Mouse (Mus musculus) layer of hippocampus, adult 11-12 months (tissue): Measurements from ENCODE around the gene Unc5b.
"Not testable (repeated sequence)": the region's sequence is repeated elsewhere in the genome, so short reads cannot be mapped to it uniquely, and the experiment has no call there.

Source experiments
- DNase-seq: peaks from one replicate; pipeline ENCODE4 v3.0.0; 2022; ENCODE audit warnings: low spot score

Unc5b gene

DNA sequence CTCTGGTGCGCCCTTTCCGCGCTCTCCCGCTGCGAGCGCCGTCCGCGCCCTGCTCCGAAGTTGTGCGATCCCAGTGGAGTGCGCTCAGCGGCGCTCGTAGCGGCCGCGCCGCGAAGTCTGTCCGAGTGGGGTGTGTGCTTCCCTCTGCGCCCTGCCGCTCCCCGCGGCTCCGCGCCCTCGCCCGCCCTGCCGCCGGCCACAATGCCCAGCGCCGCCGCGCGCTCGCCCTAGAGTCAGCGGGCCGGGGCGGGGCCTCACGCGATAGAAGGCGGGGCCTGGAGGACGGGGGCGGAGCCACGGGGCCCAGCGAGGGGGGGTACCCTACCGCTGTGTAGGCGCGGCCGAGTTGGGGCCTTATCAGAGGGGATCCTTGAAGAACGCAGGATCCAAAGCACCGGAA lies at the start of gene Unc5b:
Gene Unc5b, minus strand, starts transcription at position 203 of the 400 bp plus-strand sequence.
- peak; percentile 90 for DNase-seq

DNA sequence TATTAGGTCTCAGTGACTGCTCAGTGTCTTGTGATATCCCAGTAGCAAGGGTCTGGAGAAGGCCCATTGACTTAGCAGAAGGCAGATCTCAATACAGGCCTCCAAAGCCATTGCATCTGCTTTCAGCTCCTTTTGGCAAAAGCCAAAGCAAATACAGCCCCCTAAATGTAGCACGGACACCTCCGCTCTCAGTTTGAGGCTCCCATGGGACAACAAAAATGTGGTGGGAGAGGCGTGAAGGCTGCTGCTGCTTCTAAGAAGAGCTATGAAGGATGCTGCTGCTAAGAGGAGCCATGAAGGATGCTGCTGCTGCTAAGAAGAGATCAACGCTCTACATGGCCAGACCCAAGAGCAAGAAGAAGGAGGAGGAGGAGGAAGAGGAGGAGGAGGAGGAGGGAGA lies 48.4 kb upstream of the Unc5b start:
- DNase-seq: no peak

DNA sequence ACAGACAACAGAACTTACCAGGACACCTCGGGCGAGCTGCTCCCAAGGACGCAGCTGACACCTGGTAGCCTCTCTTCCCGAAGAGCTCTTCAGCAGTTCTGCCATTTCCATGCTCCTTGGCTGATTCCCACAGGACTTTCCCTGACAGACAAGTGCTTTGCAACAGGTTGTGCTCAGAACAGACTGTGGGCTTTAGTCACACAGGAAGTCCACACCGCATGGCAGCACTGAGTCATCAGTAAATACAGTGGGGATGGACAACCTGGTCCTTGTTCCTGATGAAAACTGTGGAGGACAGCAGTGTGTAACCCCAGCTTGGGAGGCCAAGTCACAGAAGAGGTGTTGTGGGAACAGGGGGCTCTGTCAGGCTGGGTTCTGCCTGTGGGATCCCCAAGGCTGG lies 45.7 kb upstream of the Unc5b start:
- no peak for DNase-seq

DNA sequence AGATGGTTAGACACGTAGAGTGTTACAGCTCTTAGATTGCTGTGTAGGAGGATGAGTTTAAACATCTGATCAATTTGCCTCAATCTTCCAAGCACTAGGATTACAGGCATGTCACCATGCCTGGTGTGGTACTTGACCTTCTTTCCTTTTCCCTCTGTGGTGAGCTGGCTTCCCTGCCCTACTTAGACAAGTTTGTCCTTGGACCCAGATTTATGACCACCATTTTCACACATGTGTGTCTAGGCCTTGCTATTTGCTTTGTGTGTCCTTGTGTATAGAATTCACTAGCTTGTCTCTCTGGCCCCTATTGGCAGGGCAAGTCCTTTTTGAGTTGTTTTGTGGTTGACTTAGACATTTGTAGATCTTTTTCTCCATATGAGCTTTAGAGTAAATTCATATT lies 43.6 kb upstream of the Unc5b start:
- DNase-seq: no peak

DNA sequence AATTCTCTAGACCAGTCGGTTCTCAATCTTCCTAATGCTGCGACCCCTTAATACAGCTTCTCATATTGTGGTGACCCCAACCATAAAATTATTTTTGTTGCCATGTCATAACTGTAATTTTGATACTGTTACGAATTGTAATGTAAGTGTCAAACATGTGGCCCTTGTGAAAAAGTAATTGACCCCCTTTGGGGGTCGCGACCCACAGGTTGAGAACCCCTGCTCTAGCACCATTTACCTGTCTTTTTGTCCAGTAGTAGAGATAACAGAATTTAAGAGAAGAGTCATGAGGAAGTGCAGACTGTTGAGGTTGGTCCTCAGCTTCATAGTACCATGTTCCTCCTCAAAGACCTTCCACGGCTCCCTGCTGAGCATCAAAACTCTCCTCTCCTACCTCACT lies 31.9 kb upstream of the Unc5b start:
- DNase-seq: no peak

DNA sequence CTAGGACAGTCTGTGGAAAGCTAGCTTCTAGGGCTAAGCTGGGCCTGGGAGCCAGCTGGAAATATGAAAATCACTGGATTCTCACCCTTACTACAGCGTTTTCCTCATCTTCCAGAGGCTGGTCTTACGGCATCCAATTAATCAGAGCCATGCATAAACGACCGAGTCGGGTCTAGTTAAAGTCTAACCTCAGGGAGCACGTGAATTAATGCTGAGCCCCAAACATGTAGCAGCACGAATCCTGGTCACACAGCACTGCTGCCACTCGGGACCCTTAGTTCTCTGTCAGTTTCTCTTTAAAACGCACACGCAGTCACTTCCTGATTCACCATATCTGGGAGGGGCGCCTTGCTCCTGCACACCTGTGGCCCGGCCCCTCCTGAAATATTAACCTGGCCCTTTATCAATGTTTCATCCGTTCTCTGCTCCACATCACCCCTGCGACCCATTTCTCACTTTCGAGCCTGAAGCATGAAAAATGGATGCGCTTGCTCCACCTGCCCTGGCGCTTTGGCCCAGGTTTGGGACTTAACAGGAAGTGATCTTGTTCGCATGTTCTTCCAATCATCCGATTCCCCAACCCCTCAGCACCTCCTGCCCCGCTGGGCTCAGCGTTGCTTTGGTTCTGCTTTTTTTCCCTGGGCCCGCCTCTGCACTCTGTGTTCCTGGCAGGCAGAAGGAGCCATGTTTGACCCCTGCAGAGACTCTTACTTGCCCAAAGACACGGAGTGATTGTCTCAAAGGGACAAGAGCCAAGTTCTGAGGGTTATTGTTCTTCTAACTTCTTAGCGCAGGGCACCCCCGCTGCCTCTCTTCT lies 31.3 kb upstream of the Unc5b start:
- DNase-seq: no peak

DNA sequence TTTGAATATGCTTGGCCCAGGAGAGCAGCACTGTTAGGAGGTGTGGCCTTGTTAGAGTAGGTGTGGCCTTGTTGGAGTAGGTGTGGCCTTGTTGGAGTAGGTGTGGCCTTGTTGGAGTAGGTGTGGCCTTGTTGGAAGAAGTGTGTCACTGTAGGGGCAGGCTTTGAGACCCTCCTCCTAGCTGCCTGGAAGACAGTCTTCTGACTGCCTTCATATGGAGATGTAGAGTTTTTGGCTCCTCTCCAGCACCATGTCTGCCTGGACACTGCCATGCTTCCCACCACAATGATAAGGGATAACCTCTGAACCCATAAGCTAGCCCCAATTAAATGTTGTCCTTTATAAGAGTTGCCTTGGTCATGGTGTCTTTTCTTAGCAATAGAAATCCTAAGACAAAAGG lies 13.9 kb upstream of the Unc5b start:
- DNase-seq: not testable (repeated sequence)

DNA sequence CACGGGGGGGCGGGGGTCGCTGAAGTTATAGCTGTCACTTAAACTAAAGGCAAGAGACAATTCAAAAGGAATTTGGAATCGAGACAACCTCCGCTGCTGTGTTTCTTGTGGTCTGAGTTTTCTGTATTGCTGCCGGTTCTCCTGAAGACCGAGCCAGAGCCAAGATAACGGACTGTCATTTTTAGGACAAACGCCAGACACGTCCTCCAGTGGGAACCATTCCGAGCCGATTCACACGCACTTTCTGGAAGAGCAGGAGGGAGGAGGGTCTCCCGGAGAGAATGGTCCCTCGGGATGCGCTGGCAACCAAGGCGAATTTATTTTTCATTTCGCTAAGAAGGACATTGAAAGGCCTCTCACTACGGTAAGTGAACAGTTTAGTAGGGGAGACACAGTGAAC lies 7.4 kb upstream of the Unc5b start:
- DNase-seq: no peak

DNA sequence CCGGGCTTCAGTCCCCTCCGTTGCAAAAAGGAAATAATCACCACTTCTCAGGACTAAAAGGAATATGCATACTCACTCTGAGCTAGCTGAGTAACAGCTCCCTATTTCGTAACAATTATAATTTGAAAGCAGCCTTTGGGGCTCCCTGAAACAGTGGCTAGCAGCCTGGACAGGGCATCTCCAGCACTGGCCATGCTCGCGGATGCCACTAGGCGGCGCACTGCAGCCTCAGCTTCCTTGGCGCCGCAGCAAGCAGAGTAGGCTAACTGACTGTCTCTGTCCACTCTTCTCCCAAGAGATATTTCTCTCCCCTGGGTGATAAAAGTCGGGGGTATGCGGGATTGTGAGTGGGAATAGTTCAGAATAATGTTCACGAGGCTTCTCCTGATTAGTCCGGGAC lies 3.6 kb upstream of the Unc5b start:
- peak; percentile 80 for DNase-seq

DNA sequence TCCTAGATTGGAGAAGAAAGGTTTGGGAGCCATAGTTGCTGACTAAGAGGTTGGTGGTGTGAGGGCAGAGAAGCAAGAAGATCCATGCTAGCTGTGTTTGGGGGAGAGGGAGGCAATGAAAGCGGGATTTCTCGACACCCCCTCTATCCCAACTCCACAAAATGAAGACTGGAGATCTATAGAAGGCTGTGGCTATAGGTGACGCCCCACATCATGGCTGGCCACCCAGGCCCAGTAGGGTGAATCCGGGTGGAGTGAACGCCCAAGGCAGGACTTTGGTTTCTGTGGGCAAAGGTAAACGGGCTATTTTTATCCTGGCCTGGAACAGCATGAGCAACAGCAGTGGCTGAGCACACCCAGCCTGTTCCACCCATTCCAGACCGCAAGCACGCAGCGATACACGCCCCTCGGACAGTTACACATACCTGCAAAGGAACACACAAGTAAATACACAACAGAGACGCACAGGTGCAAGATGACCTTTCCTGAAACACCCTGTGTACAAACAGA lies 1.3 kb upstream of the Unc5b start:
- no peak for DNase-seq

DNA sequence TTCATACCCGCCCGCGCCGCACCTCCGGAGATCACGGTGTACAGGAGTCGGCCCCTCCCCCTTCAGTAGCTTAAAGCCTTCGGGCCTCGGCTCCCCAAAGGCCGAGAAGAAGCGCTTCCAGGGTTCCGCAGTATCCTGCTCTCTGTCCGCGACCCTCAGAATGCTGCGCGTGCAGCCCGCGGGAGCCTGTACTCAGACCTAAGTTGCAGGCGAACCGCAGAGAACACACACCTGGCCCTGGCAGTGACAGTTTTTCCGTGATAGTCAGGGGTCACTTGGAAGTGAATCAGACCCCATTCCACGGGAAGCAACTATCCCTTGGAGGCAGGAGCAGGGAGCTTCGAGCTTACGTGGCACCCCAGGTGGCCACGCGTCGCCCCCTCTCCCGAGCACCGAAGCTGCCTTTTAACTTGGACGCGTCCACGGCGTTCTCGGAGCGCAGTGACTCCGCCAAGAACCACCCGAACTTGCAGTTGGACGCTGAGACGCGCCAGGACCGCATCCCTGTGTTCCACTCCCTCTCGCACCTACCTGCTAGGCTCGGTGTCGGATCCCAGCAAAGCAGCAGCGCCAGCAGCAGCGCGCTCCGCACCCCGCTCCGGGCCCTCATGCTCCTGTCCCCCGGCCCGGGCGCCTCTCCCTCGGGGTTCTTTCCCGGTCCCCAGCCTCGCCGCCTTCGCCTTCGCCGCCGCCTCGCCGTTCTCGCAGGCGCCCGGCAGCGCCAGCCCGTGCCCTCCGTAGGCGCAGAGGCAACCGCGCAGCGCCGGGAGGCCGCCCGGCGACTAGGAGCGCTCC lies 628 bp downstream of the Unc5b start:
- DNase-seq: no peak

DNA sequence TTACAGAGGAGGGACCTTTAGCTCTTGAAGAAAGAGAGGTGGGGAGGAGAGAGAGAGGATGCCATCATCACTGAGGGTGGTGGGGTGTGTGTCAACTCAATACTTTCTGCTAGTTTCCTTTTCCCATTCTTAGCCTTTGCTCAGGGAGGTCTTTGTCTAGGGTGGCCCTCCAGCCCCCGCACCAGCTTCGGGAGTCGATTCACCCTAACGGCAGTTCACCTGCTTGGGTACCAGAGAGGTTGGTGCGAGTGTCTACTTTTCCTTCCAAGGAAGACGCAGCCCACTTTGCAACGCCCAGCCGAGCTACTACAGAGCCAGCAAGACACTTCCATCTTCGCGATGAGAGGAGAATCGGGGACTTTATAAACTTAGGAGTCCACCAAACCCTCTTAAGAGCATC lies 1.4 kb downstream of the Unc5b start:
- DNase-seq: no peak

DNA sequence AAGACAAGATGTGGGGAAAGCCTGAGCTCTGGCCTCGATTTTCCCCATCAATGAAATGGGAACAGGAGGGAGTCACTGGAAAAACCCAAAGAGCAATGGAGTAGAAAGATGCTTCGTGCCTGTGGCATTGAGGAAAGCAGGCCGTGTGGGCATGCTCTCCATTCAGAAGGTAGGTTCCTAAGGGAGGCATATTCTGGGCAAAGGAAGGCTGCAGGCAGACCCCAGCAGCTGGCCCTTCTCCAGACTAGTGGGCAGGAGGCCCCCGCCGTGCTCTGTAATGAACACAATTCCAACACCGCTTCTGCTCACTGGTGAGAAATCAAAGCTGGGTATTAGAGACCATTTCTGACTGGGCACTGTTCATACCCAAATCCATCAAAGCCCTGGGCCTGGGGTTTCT lies 2.3 kb downstream of the Unc5b start:
- DNase-seq: no peak

DNA sequence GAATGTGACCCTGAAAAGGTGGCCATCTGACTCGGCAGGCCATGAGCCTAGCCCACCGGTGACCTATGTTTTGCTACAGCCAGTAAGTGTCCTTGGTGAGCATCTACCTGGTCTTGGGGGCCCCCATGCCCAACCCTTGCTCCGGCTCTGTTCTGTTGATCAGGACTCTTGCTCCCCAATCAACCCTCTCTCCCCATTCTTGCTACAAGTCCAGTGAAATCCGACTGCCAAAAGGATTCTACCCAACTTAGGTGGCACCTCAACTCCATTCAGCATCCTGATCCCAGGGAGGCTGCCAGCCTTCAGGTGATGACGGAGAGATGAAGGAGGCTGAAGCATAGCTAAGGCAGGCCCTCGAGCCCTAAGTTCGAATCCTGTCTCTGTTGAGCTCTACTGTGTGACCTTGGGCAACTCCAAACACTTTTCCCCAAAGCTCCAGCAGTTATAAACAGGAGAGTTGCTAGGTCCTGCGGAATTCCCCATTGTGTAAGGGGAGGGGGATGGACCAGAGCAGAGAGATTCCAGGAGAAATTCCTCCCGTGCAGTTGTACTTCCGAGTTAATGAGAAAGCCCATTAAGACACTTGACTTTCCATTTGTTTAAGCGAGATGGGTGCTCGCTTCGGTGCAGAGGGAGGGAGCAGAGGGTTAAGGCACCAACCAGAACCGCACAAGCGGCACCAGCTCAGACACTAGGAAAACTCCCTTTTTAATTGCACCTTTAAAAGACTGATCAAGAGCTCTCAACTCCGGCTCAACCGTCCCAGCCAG lies 3.3 kb downstream of the Unc5b start:
- DNase-seq: no peak

DNA sequence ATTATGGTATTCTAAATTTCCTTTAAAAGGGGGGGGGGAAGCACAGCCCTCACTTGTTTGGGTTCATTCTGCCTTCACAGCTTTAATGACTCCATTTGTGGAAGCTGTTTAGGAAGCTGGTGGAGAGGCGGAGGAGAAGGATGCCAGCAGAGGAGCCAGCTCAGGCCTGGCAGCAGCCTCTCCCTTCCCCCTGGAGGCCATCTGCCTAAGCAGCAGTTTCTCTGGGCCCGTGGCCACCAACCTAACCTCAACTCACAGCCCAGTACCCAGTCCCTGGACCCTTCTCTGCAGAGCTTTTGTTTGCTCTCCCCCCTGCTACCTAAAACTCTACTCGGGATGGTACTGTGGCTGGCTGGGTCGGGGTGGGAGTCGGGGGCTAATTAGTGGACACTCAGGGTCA lies 4.1 kb downstream of the Unc5b start:
- peak; percentile 62 for DNase-seq

DNA sequence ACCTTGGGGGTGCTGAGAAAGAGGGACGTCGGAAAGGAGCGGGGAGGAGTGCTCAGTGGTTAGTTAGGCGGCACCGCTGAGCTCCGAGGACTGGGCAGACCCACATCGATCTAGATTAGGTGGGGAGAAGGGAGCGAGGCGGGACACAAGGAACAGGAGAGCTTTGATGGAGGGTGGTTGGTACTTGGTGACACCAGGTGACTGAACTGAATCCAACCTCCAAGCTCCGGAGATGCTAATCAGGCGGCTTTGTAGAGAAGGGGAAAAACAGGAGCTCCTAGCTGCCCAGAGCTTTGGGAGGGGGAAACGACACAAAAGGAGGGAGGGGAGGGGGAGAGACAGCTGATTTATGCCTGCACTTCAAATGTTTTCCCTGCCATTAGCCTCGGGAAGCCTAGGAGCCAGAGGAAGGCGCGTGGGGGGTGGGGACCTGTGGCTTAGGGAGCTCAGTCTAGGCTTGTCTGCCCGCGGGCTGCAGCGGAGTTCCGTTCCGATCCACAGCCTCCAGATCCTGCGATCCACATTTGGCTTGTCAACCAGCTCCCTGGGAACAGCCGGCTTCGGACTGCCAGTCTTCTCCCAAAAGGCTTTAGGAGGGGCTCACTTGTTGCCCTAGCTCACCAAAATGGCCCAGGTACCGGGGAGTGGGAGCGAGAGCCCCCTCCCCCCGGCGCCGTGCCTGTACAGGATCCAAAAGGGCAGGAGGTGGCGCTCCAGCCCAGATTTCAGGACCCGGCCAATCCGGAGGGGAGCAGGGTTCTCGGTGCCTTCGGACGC lies 4.7 kb downstream of the Unc5b start:
- peak; percentile 43 for DNase-seq

DNA sequence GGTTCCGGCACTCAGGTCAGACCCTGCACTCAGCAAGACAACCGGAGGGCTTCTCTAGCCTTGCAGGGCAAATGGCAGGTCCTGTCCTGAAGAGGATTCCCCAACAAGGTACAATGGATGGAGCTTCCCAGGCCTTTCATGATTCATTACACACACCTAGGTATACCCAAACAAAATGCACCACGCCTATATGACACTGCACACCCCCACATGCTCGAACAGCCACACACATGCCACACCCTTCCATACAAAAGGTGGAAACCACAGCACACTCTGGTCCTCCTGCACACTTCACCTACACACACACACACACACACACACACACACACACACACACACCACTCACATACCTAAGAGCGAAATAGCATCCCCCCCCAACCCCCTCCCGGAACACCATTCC lies 5.4 kb downstream of the Unc5b start:
- no peak for DNase-seq

DNA sequence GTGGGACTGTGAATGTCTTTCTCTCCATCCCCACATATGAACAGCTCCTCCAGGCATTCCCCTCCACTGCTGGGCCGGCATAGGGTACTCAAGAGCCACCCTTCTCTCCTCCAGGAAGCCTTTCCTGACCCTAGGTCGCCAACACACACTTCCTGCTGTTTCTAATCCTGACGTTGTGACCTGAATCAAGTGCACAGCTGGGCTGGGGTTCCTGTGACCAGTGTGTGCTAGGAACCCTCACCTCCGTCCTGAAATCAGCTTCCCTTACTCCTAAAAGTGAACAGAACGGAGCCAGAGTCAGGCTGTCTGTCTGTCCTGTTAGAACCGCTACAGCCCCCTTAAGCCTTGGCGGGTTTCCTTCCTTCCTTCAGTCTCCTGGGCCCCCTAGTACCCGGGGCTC lies 7.6 kb downstream of the Unc5b start:
- no peak for DNase-seq

DNA sequence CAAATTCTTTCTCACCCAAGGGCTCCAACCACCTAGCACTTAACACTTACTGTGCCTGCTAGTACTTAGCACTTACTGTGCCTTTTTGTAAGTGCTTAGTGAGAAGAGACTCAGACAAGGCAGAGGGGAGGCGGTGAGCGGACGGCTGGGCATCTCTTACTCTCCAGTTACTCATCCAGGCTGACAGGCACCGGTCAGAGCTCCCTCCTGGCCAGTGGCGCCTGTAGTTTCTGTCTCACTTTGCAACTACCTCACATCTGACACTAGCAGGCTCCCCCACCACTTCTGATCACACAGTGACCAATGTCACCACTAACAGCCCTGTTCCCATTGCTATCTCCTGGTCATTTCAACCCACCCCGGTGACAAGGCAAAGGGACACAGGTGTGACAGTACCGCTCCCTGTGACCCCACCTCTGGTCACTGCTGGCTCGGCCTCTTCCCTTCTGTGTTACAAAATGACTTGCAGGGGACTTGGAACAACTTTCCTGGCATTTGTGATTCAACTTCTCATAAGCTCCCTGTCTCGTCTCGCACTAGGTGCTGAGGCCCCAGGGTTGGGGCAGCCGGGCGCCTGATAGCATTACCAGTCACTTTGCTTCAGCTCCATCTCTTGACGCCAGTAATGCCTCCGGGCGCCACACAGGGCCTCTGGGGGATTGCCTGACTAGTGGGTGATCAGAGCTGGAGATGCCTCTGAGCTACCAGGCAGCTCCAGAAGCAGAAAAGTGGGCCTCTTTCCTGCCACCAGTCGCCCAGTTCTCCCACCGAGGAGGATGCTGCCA lies 8.5 kb downstream of the Unc5b start:
- DNase-seq: no peak

DNA sequence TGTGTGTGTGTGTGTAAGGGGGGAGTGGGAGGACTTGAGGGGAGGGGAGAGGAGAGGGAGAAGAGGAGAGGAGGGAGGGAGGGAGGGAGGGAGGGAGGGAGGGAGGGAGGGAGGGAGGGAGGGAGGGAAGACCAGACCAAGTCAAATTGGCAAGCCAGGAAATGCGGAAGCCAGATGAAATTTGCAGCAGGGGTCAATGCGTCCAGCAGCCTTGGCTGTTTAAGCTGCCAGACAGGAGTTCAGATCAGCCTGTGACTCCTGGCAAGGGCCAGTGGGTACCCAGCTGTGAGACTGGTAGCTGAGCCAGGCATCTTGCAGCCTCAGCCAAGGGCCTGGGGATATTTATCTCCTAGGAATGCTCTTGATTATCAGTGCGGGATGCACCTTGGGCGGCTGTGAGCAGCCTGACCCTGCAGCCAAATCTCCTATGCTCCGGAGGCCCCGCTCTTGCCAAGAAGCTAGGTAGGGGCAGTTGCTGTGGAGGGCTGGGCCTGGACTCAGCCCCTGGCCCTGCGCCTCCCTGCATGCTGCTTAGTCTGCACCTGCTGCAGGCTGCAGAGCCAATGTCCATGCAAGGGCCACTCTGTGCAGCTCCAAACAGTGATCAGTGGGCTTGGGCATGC lies 9.5 kb downstream of the Unc5b start:
- DNase-seq: no peak

DNA sequence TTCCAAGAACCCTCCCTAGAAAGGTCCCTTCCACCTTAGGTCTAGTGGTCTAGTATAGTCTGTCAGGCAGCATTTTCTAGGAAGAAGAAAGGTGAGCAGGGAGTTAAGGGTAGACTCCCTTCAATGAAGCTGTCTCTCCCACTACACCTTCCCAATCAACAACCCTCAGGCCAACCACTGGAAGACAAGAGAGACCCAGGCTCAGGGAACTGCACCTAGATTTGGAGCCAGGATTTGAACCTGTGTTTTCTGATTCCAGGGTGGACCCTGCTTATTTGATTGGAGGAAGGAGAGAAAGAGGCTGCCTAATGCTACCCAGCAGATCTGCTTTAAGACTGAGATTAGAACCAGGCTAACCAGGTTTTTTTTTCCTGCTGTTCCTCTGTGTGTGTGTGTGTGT lies 10.1 kb downstream of the Unc5b start:
- no peak for DNase-seq
